Mouse (Mus musculus) liver, embryonic 11.5 days (tissue): ENCODE measurements around the gene Tmem164. TPM values are rescaled to one million over a fixed set of nuclear protein-coding genes. Genes with fewer than 3 reads are reported as not detected.

Experiments
- ATAC-seq: fragments of 200-750 bp; cut with Nextera tagmentation; replicated peaks from 2 replicates; pipeline ENCODE4 v1.8.0; 2017; ENCODE audit warnings: moderate number of reproducible peaks, mild to moderate bottlenecking, moderate TSS enrichment, moderate library complexity; ENCODE audit not compliant: low FRiP score
- DNase-seq: peaks from one replicate; pipeline ENCODE4 v3.0.0-alpha.2; 2017; ENCODE audit warnings: low spot score
- H3K27ac ChIP-seq: fragments of 300-500 bp; sonication (generic); 2 replicates; pipeline ENCODE4 v1.5.1; 2014; ENCODE audit warnings: mild to moderate bottlenecking, low read depth, low read length, control low read depth
- H3K27me3 ChIP-seq: fragments of 300-500 bp; sonication (generic); replicated peaks from 2 replicates; pipeline ENCODE4 v1.6.1; 2014; ENCODE audit warnings: low read length, mixed read lengths; ENCODE audit not compliant: control insufficient read depth, insufficient read depth
- H3K36me3 ChIP-seq: fragments of 300-500 bp; sonication (generic); 2 replicates; pipeline ENCODE4 v1.6.1; 2014; ENCODE audit warnings: mild to moderate bottlenecking, low read length, moderate library complexity, mixed read lengths; ENCODE audit not compliant: control insufficient read depth, insufficient read depth
- H3K4me1 ChIP-seq: fragments of 300-500 bp; sonication (generic); replicated peaks from 2 replicates; pipeline ENCODE4 v1.6.1; 2014; ENCODE audit warnings: low read length, mixed read lengths; ENCODE audit not compliant: control insufficient read depth, insufficient read depth
- H3K4me2 ChIP-seq: fragments of 300-500 bp; sonication (generic); 2 replicates; pipeline ENCODE4 v1.6.1; 2014; ENCODE audit warnings: mild to moderate bottlenecking, control low read depth, moderate library complexity
- H3K4me3 ChIP-seq: fragments of 300-500 bp; sonication (generic); 2 replicates; pipeline ENCODE4 v1.5.1; 2014; ENCODE audit warnings: low read depth, low read length, control low read depth
- H3K9ac ChIP-seq: fragments of 300-500 bp; sonication (generic); 2 replicates; pipeline ENCODE4 v1.6.1; 2014; ENCODE audit warnings: low read depth, low read length, control low read depth
- H3K9me3 ChIP-seq: fragments of 300-500 bp; sonication (generic); 2 replicates; pipeline ENCODE4 v1.6.1; 2016; ENCODE audit warnings: low read length, inconsistent platforms, mixed read lengths; ENCODE audit not compliant: control insufficient read depth
- WGBS: fragments of 180-500 bp; shearing (Covaris S2); extraction: QIAGEN DNeasy Blood & Tissue Kit; methylation state at CpG from one replicate; pipeline ENCODE4 v1.1.7; 2014; 5-methylcytosine and 5-hydroxymethylcytosine counted together
- microRNA counts: library from miRNA; unstranded; fragments of <30 nt; microRNA quantifications from one replicate; lab custom pipeline; 2015
- microRNA-seq: library from miRNA; unstranded; fragments of <30 nt; microRNA quantifications from one replicate; pipeline ENCODE4, GENCODE M21; 2017; ENCODE audit warnings: borderline number of aligned reads
- polyA plus RNA-seq: library from polyadenylated mRNA; unstranded; fragments of >200 nt; fragmentation: Nextera tagmentation; extraction: Ambion mirVana; gene quantifications from 2 replicates; pipeline ENCODE4 v1.2.1, GENCODE M21; 2014

The Tmem164 gene
- polyA plus RNA-seq, 1 experiment from 2014 or later, result 43.8 TPM

DNA sequence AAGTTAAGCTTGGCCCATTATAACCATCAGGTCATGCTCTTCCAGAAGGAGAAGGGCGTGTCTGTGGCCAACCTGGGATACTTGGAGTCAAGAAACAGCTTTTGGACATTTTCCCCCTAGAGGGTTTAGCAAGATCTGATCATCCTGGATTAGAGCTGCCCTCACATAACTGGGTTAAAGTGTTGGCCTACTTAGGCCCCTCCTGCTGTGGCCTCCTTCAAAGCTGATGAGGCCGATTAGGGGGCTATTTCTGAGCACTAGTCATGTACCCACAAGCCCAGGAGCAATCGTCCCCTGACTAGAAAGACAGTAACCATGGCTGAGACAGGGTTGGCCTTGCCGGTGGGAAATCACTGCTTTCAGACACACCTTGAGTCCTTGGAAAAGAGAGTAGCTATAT lies 160.7 kb downstream of the Tmem164 start:
- Histone ChIP-seq H3K27ac (no peak overlapping the region), H3K4me2 (no peak overlapping the region), H3K4me1 (no peaks in the 10 kb centered on the region), H3K27me3 (no peaks in the 10 kb centered on the region), H3K9ac (no peak overlapping the region), H3K36me3 (no peaks in the 10 kb centered on the region), H3K4me3 (no peak overlapping the region), H3K9me3 (no peaks in the 10 kb centered on the region)
- WGBS, result 83% methylated on average over 4 of the region's 4 CpGs
- ATAC-seq, result no peak
- no peak for DNase-seq

DNA sequence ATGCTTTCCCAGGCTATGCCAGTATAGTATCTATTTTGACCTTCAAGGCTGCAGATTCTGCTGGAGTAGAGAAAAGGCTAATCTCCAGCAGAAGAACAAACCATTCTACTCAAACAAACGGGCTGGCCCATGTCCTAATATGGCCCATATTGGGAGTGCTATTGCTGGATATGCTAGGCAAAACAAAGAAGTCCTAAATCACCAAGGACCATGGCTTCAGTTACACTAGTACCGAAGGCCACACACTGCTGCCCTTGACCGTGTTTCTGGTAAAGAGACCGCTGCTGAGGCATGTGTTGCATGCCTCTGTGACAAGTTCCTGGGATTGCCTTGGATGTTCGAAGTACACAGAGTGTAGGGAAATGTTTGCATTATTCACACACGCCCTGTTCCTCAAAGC lies 165.1 kb downstream of the Tmem164 start:
- no peak overlapping the region for H3K4me3 ChIP-seq
- no peak overlapping the region for H3K9ac ChIP-seq
- no peaks in the 10 kb centered on the region for H3K9me3 ChIP-seq
- WGBS, result 89% methylated on average over 6 of the region's 6 CpGs
- no peaks in the 10 kb centered on the region for H3K36me3 ChIP-seq
- ATAC-seq (no peak), DNase-seq (no peak)
- H3K27ac ChIP-seq, result no peak overlapping the region
- H3K4me1 ChIP-seq, result no peaks in the 10 kb centered on the region
- H3K4me2 ChIP-seq, result no peak overlapping the region
- no peaks in the 10 kb centered on the region for H3K27me3 ChIP-seq

- WGBS, result 84% methylated on average over 9 of the region's 9 CpGs
- H3K9me3 ChIP-seq, result no peaks in the 10 kb centered on the region
Measured at GRCm38 (mm10) chrX:142848032-142848431, 166.8 kb downstream of the Tmem164 start.

GRCm38 (mm10) chrX:142869844-142870243 lies 188.6 kb downstream of the Tmem164 start:
- H3K27ac ChIP-seq, result no peak overlapping the region
- WGBS, result 91% methylated on average over 2 of the region's 2 CpGs
- H3K9me3 ChIP-seq, result no peaks in the 10 kb centered on the region
- no peaks in the 10 kb centered on the region for H3K36me3 ChIP-seq
- no peak overlapping the region for H3K9ac ChIP-seq
- no peaks in the 10 kb centered on the region for H3K4me1 ChIP-seq
- no peak for DNase-seq
- ATAC-seq, result no peak
- H3K4me3 ChIP-seq, result no peak overlapping the region
- H3K4me2 ChIP-seq, result no peak overlapping the region
- no peaks in the 10 kb centered on the region; the same call in none of the 2 replicates for H3K27me3 ChIP-seq

More at GRCm38 (mm10) chrX:142848032-142848431, 166.8 kb downstream of the Tmem164 start:
- Histone ChIP-seq H3K4me2 (no peak overlapping the region), H3K4me3 (no peak overlapping the region), H3K9ac (no peak overlapping the region), H3K27ac (no peak overlapping the region), H3K27me3 (no peaks in the 10 kb centered on the region), H3K36me3 (no peaks in the 10 kb centered on the region), H3K4me1 (no peaks in the 10 kb centered on the region)
- DNase-seq (no peak), ATAC-seq (no peak)

- Histone ChIP-seq H3K9me3 (no peaks in the 10 kb centered on the region), H3K4me2 (no peak overlapping the region), H3K4me3 (no peak overlapping the region), H3K36me3 (no peaks in the 10 kb centered on the region), H3K4me1 (no peaks in the 10 kb centered on the region), H3K27me3 (no peaks in the 10 kb centered on the region), H3K9ac (no peak overlapping the region), H3K27ac (no peak overlapping the region)
- ATAC-seq, result no peak
- 86% methylated on average over 5 of the region's 5 CpGs for WGBS
- no peak for DNase-seq
Measured at GRCm38 (mm10) chrX:142882255-142882654, 201.0 kb downstream of the Tmem164 start.

GRCm38 (mm10) chrX:142883593-142883992 lies 202.4 kb downstream of the Tmem164 start:
- WGBS, result 78% methylated on average over 4 of the region's 4 CpGs
- H3K4me1 ChIP-seq, result no peaks in the 10 kb centered on the region

DNA sequence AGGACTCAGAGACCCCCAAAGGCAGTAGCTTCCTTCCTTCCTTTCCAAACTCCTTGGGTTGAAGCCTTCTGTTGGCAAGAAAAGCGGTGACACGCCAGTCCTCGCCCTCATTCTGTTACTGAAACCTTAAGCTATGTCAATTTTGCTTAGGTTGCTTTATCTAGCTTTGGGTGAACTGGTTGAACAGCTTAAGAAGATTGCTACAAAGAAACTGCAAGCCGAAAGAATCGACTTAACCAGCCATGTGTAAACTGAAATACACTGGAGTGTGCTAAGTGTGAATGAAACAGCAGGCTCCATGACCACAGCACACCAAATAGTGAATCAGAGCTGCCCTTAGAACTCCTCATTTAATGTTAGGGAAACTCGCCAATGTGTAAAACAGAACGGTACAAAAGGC lies 204.8 kb downstream of the Tmem164 start:
- 96% methylated on average over 7 of the region's 7 CpGs for WGBS
- no peaks in the 10 kb centered on the region for H3K9me3 ChIP-seq
- ATAC-seq (no peak), DNase-seq (no peak)
- no peak overlapping the region for H3K4me3 ChIP-seq
- H3K4me1 ChIP-seq, result no peaks in the 10 kb centered on the region
- H3K9ac ChIP-seq, result no peak overlapping the region
- H3K27ac ChIP-seq, result no peak overlapping the region
- no peaks in the 10 kb centered on the region for H3K36me3 ChIP-seq
- no peak overlapping the region for H3K4me2 ChIP-seq
- no peaks in the 10 kb centered on the region for H3K27me3 ChIP-seq

More at GRCm38 (mm10) chrX:142883593-142883992, 202.4 kb downstream of the Tmem164 start:
- Histone ChIP-seq H3K27me3 (no peaks in the 10 kb centered on the region), H3K4me2 (no peak overlapping the region), H3K27ac (no peak overlapping the region), H3K36me3 (no peaks in the 10 kb centered on the region), H3K4me3 (no peak overlapping the region), H3K9ac (no peak overlapping the region), H3K9me3 (no peaks in the 10 kb centered on the region)
- DNase-seq, result no peak
- ATAC-seq, result no peak

MicroRNA genes within 50 kb of the gene (microRNA counts, 519-probe panel; counts per million panel counts)
- 5,381 counts per million, percentile 50 among the panel's probes with 10 or more counts for microRNA mmu-miR-652 (lab: Ali Mortazavi, UCI)

Small RNA genes lying within 50 kb of the gene (microRNA-seq; reads per million reads assigned to microRNA genes)
- gene Mir652, result 9,869 reads per million, percentile 94 among the genes with 10 or more reads in this experiment
